Mouse (Mus musculus) forebrain, embryonic 16.5 days (tissue): ENCODE results near the gene Ndufa10. TPM values are rescaled to one million over a fixed set of nuclear protein-coding genes. Genes with fewer than 3 reads are reported as not detected.
A peak's percentile ranks its signal among the peaks of the same experiment; 100 is the strongest.

Experiments used
- ATAC-seq: fragments of 200-750 bp; cut with Nextera tagmentation; 2 replicates; pipeline ENCODE4 v1.8.0; 2017; ENCODE audit warnings: mild to moderate bottlenecking, moderate library complexity
- H3K27ac ChIP-seq: fragments of 300-500 bp; sonication (generic); 2 replicates; pipeline ENCODE4 v1.5.1; 2014; ENCODE audit warnings: low read length, control low read depth
- H3K27me3 ChIP-seq: fragments of 300-500 bp; sonication (generic); replicated peaks from 2 replicates; pipeline ENCODE4 v1.6.1; 2014; ENCODE audit warnings: low read length; ENCODE audit not compliant: control insufficient read depth, insufficient read depth
- H3K36me3 ChIP-seq: fragments of 300-500 bp; sonication (generic); 2 replicates; pipeline ENCODE4 v1.6.1; 2014; ENCODE audit not compliant: control insufficient read depth, insufficient read depth
- H3K4me1 ChIP-seq: fragments of 300-500 bp; sonication (generic); replicated peaks from 2 replicates; pipeline ENCODE4 v1.6.1; 2014; ENCODE audit warnings: low read length; ENCODE audit not compliant: control insufficient read depth, insufficient read depth
- H3K4me2 ChIP-seq: fragments of 300-500 bp; sonication (generic); 2 replicates; pipeline ENCODE4 v1.6.1; 2014; ENCODE audit warnings: mild to moderate bottlenecking, low read length, control low read depth
- H3K4me3 ChIP-seq: fragments of 300-500 bp; sonication (generic); replicated peaks from 2 replicates; pipeline ENCODE4 v1.5.1; 2014; ENCODE audit warnings: mild to moderate bottlenecking, low read length, control low read depth
- H3K9ac ChIP-seq: fragments of 300-500 bp; sonication (generic); replicated peaks from 2 replicates; pipeline ENCODE4 v1.6.1; 2014; ENCODE audit warnings: low read depth, low read length, control low read depth
- H3K9me3 ChIP-seq: fragments of 300-500 bp; sonication (generic); 2 replicates; pipeline ENCODE4 v1.6.1; 2016; ENCODE audit warnings: low read length; ENCODE audit not compliant: control insufficient read depth
- WGBS: fragments of 180-500 bp; shearing (Covaris S2); extraction: QIAGEN DNeasy Blood & Tissue Kit; methylation state at CpG from one replicate; pipeline ENCODE4 v1.1.7; 2014; 5-methylcytosine and 5-hydroxymethylcytosine counted together
- polyA plus RNA-seq: library from polyadenylated mRNA; unstranded; fragments of >200 nt; fragmentation: Nextera tagmentation; extraction: Ambion mirVana; gene quantifications from 2 replicates; pipeline ENCODE4 v1.2.1, GENCODE M21; 2015

Gene Ndufa10
- polyA plus RNA-seq, 1 experiment from 2014 or later: 301 TPM

- no peak overlapping the region for H3K4me3 ChIP-seq
- no peak overlapping the region for H3K27ac ChIP-seq
- peaks cover 18% of the 10 kb centered on the region for H3K36me3 ChIP-seq
- no peak overlapping the region for H3K4me2 ChIP-seq
- WGBS: 93% methylated on average over 4 of the region's 4 CpGs
- no peak for ATAC-seq
- H3K9ac ChIP-seq: no peak overlapping the region
- H3K4me1 ChIP-seq: peaks cover 11% of the 10 kb centered on the region
- H3K9me3 ChIP-seq: no peaks in the 10 kb centered on the region
- H3K27me3 ChIP-seq: no peaks in the 10 kb centered on the region
Measured at GRCm38 (mm10) chr1:92468891-92469290, 4.8 kb downstream of the Ndufa10 start.

- Histone ChIP-seq H3K4me1 (no peaks in the 10 kb centered on the region), H3K9ac (no peak overlapping the region), H3K4me2 (no peak overlapping the region), H3K27ac (no peak overlapping the region), H3K36me3 (peaks cover 44% of the 10 kb centered on the region), H3K27me3 (no peaks in the 10 kb centered on the region), H3K4me3 (no peak overlapping the region), H3K9me3 (peaks cover 2% of the 10 kb centered on the region)
- no peak for ATAC-seq
- 88% methylated on average over 6 of the region's 6 CpGs for WGBS
Measured at GRCm38 (mm10) chr1:92458416-92458815, 15.2 kb downstream of the Ndufa10 start.

DNA sequence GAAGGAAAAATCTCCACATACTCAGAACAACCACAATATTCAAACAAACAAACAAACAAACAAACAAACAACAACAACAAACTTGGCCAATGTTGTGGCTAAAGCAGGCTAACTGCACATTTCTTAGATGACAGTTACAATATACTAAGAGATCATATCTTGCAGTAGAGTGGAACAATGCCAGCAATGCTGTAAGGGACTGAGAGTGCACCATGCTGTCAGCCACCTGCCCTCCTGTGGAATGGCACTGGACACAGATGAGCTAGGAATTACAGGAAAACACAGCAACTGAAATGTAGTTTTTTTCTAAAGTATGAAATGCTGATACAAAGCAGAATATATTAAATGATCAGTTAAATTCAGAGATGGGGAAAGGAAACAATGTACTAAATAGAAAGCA, 15.9 kb downstream of the Ndufa10 start:
- H3K9me3 ChIP-seq: peaks cover 2% of the 10 kb centered on the region
- no peaks in the 10 kb centered on the region for H3K4me1 ChIP-seq
- ATAC-seq: no peak
- no peak overlapping the region for H3K9ac ChIP-seq
- H3K27ac ChIP-seq: no peak overlapping the region
- H3K4me2 ChIP-seq: no peak overlapping the region
- no peaks in the 10 kb centered on the region for H3K27me3 ChIP-seq
- H3K4me3 ChIP-seq: no peak overlapping the region
- peaks cover 43% of the 10 kb centered on the region for H3K36me3 ChIP-seq

GRCm38 (mm10) chr1:92453751-92454445, 19.8 kb downstream of the Ndufa10 start:
- Histone ChIP-seq H3K9ac (no peak overlapping the region), H3K27ac (no peak overlapping the region), H3K9me3 (peaks cover 2% of the 10 kb centered on the region), H3K27me3 (no peaks in the 10 kb centered on the region), H3K4me3 (no peak overlapping the region), H3K4me2 (no peak overlapping the region), H3K4me1 (no peaks in the 10 kb centered on the region), H3K36me3 (peaks cover 45% of the 10 kb centered on the region)
- ATAC-seq: peak; percentile 20; the same call in 1 of the 2 replicates
- WGBS: 77% methylated on average over 8 of the region's 8 CpGs

- no peaks in the 10 kb centered on the region for H3K4me1 ChIP-seq
- WGBS: 81% methylated on average over 3 of the region's 3 CpGs
- no peak for ATAC-seq
- no peak overlapping the region for H3K9ac ChIP-seq
- no peak overlapping the region for H3K27ac ChIP-seq
- no peak overlapping the region for H3K4me3 ChIP-seq
- H3K36me3 ChIP-seq: peaks cover 34% of the 10 kb centered on the region
- H3K27me3 ChIP-seq: no peaks in the 10 kb centered on the region
- no peaks in the 10 kb centered on the region for H3K9me3 ChIP-seq
- no peak overlapping the region for H3K4me2 ChIP-seq
Measured at GRCm38 (mm10) chr1:92448293-92448692, 25.4 kb downstream of the Ndufa10 start.

GRCm38 (mm10) chr1:92441453-92442063, 32.1 kb downstream of the Ndufa10 start:
- ATAC-seq: no peak
- no peak overlapping the region for H3K27ac ChIP-seq
- H3K9me3 ChIP-seq: no peaks in the 10 kb centered on the region
- H3K36me3 ChIP-seq: peaks cover 7% of the 10 kb centered on the region
- WGBS: 81% methylated on average over 6 of the region's 6 CpGs
- no peak overlapping the region for H3K9ac ChIP-seq
- no peak overlapping the region for H3K4me2 ChIP-seq
- H3K4me3 ChIP-seq: no peak overlapping the region
- peaks cover 21% of the 10 kb centered on the region for H3K4me1 ChIP-seq
- H3K27me3 ChIP-seq: no peaks in the 10 kb centered on the region

GRCm38 (mm10) chr1:92440066-92440750, 33.5 kb downstream of the Ndufa10 start:
- H3K27me3 ChIP-seq: no peaks in the 10 kb centered on the region
- H3K9ac ChIP-seq: no peak overlapping the region
- H3K4me1 ChIP-seq: peaks cover 23% of the 10 kb centered on the region
- peaks cover 3% of the 10 kb centered on the region for H3K36me3 ChIP-seq
- no peak overlapping the region for H3K4me2 ChIP-seq
- H3K27ac ChIP-seq: no peak overlapping the region
- no peaks in the 10 kb centered on the region for H3K9me3 ChIP-seq
- WGBS: 91% methylated on average over 9 of the region's 9 CpGs
- no peak overlapping the region for H3K4me3 ChIP-seq
- ATAC-seq: no peak

DNA sequence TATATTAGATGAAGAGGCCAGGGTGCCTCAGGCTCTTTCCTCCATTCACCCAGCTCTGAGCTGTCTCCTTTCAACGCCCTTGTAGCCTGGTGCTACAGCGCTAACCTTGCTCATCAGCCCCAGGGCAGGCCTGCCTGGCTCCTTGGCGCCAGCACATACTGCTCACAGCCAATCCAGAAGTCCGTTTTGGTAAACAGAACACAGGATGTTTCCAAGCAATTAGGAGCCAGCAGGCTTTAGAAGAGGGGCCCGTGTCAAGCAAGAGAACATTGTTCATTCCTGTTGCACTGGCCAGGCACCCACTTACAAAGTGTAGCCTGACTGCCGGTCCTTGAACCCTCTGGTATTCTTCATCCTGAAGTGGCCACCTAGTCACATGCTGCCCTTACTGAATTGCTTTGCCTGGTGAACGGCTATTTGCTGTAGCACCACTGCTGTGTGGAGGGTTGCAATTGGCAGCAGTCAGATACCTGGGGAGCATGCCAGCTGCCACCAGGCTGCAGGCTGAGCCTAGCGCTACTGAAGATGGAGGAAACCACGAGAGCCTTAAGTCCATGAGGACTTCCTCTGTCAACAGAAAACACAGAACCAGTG, 35.9 kb downstream of the Ndufa10 start:
- WGBS: 21% methylated on average over 9 of the region's 9 CpGs
- peak; percentile 83 for ATAC-seq

DNA sequence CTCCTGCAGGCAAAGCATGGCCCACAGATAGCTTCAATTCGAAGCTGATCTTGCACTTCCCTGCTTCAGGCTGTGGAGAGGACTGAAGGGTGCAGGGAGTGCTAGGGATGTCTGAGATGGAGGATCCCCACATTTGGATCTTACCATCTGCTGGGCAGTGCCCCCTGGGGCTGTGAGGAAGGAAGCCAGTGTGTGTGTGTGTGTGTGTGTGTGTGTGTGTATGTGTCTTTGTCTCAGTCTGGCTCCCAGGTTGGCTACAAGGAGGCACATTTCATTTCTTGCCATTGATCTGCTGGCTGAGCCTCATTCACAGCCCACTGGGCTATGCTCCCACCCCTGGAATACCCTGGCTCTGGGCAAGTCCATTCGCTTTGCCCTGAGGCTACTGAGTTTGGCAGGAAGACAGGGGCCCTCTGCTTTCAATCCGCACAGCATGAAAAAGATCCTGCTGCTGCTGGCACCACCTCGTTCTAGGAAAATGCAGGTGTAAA, 36.8 kb downstream of the Ndufa10 start:
- no peak overlapping the region for H3K27ac ChIP-seq
- 24% methylated on average over 4 of the region's 4 CpGs for WGBS
- no peak overlapping the region for H3K9ac ChIP-seq
- H3K4me3 ChIP-seq: no peak overlapping the region
- H3K4me2 ChIP-seq: no peak overlapping the region
- no peaks in the 10 kb centered on the region for H3K27me3 ChIP-seq
- H3K9me3 ChIP-seq: no peaks in the 10 kb centered on the region
- H3K4me1 ChIP-seq: peaks cover 28% of the 10 kb centered on the region
- H3K36me3 ChIP-seq: no peaks in the 10 kb centered on the region
- ATAC-seq: peak; percentile 68

More for the DNA sequence above, 35.9 kb downstream of the Ndufa10 start:
- Histone ChIP-seq H3K27ac (peak overlapping the region; percentile 48), H3K36me3 (no peaks in the 10 kb centered on the region; the same call in 1 of the 2 replicates), H3K27me3 (no peaks in the 10 kb centered on the region), H3K9ac (no peak overlapping the region), H3K9me3 (no peaks in the 10 kb centered on the region), H3K4me2 (no peak overlapping the region), H3K4me1 (peaks cover 23% of the 10 kb centered on the region), H3K4me3 (no peak overlapping the region)
